Comparison of ENCODE assay signal across 8 mouse cellular contexts in the genomic region with DNA sequence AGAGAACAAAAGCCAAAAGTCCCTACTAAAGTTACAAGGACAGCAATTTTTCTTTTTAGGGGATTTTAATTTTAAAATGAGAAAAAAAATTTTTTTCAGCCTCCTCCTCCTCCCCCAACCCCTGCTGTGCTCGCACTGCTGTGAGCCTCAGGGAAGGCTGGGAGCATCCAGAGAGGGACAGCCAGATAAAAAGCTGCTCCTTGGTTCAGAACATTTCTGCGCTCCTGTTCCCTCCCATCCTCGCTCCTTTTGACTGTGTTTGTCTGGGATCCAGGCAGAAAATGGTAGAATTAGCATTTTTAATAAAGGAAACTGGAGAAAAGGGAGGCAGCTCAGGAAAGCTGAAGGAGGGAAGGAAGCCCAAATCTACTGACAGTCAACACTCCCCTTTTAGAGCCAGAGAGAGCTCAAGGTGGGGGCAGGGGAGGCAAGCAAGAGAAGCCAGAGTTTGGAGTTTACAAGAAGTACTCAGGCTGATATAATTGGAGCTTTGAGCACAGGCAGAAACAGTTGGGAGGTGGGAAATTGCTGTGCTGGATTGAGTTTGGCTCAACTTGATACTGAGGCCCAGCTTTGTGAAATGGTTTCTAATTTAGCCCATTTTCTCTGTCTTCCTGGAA.
DNase-seq lines count a peak whose midpoint lies in the region; ATAC-seq lines count a peak whose summit lies in the region.

No protein-coding gene starts in this region.

- H3K4me2 ChIP-seq in hindbrain, embryonic 11.5 days (replicated peaks; ENCODE audit: low read depth, low read length) = no peak overlapping the region
- H3K4me2 ChIP-seq in liver, embryonic 11.5 days = no peak overlapping the region

- peaks cover 13% of the 10 kb centered on the region for H3K4me1 ChIP-seq in hindbrain, embryonic 11.5 days (replicated peaks; ENCODE audit: control insufficient read depth, insufficient read depth, low read length)
- H3K4me1 ChIP-seq in liver, embryonic 11.5 days (replicated peaks; ENCODE audit: control insufficient read depth, insufficient read depth, low read length) = no peaks in the 10 kb centered on the region

- H3K27me3 ChIP-seq in hindbrain, embryonic 11.5 days (ENCODE audit: control insufficient read depth, insufficient read depth, low read length) = no peaks in the 10 kb centered on the region
- no peaks in the 10 kb centered on the region for H3K27me3 ChIP-seq in liver, embryonic 11.5 days (replicated peaks; ENCODE audit: control insufficient read depth, insufficient read depth, low read length)

- no peaks in the 10 kb centered on the region for H3K9me3 ChIP-seq in hindbrain, embryonic 11.5 days (ENCODE audit: control insufficient read depth, low read length)
- H3K9me3 ChIP-seq in liver, embryonic 11.5 days (ENCODE audit: control insufficient read depth, low read length) = no peaks in the 10 kb centered on the region

- no peak overlapping the region for H3K4me3 ChIP-seq in hindbrain, embryonic 11.5 days (ENCODE audit: low read depth, low read length)
- no peak overlapping the region for H3K4me3 ChIP-seq in liver, embryonic 11.5 days (ENCODE audit: low read depth, low read length)

- 0 out of 2 replicates have a peak overlapping the region, but pooled peaks have one; percentile 42 for H3K27ac ChIP-seq in hindbrain, embryonic 11.5 days (ENCODE audit: low read depth, low read length)
- no peak overlapping the region for H3K27ac ChIP-seq in liver, embryonic 11.5 days (ENCODE audit: low read depth, low read length)

- no peaks in the 10 kb centered on the region for H3K36me3 ChIP-seq in hindbrain, embryonic 11.5 days (ENCODE audit: control insufficient read depth, insufficient read depth, low read length)
- no peaks in the 10 kb centered on the region for H3K36me3 ChIP-seq in liver, embryonic 11.5 days (ENCODE audit: control insufficient read depth, insufficient read depth, low read length)

- WGBS in hindbrain, embryonic 11.5 days = 9% methylated on average over 3 of the region's 3 CpGs
- WGBS in liver, embryonic 11.5 days = 48% methylated on average over 3 of the region's 3 CpGs

- H3K9ac ChIP-seq in hindbrain, embryonic 11.5 days (ENCODE audit: low read depth, low read length) = no peak overlapping the region
- H3K9ac ChIP-seq in liver, embryonic 11.5 days (ENCODE audit: low read depth, low read length) = no peak overlapping the region

- DNase-seq in cerebellum, adult 9-10 months = peak; percentile 19
- no peak for DNase-seq in cerebellum, adult 11 months
- no peak for DNase-seq in hindbrain, embryonic 11.5 days (ENCODE audit: low spot score)
- peak; percentile 69 to 78 for DNase-seq in left cerebral cortex, adult 9 months (ENCODE audit: low spot score in 2 of 2)
- DNase-seq in right cerebral cortex, postnatal 25 days = peak; percentile 69
- no peak for DNase-seq in heart, adult 18-20 months
- DNase-seq in urinary bladder, postnatal 36 days (ENCODE audit: low spot score in 2 of 2) = no peak
- no peak for DNase-seq in liver, embryonic 11.5 days (ENCODE audit: low spot score)

- peak; percentile 53; the same call in 1 of the 2 replicates for ATAC-seq in hindbrain, embryonic 11.5 days (ENCODE audit: low FRiP score)
- no peak for ATAC-seq in liver, embryonic 11.5 days (replicated peaks; ENCODE audit: low FRiP score)

Comparison
In these comparisons a context has a peak if more than half of its experiments do, and no peak if none do; other contexts are left out.
1. DNase-seq: peak in cerebellum, adult 9-10 months (single experiment), left cerebral cortex, adult 9 months (2 of 2) and right cerebral cortex, postnatal 25 days (single experiment); none in cerebellum, adult 11 months (single experiment), hindbrain, embryonic 11.5 days (single experiment), heart, adult 18-20 months (0 of 2), urinary bladder, postnatal 36 days (0 of 2) and liver, embryonic 11.5 days (single experiment).